13 mouse cellular contexts compared by ENCODE assay signal in the genomic region with DNA sequence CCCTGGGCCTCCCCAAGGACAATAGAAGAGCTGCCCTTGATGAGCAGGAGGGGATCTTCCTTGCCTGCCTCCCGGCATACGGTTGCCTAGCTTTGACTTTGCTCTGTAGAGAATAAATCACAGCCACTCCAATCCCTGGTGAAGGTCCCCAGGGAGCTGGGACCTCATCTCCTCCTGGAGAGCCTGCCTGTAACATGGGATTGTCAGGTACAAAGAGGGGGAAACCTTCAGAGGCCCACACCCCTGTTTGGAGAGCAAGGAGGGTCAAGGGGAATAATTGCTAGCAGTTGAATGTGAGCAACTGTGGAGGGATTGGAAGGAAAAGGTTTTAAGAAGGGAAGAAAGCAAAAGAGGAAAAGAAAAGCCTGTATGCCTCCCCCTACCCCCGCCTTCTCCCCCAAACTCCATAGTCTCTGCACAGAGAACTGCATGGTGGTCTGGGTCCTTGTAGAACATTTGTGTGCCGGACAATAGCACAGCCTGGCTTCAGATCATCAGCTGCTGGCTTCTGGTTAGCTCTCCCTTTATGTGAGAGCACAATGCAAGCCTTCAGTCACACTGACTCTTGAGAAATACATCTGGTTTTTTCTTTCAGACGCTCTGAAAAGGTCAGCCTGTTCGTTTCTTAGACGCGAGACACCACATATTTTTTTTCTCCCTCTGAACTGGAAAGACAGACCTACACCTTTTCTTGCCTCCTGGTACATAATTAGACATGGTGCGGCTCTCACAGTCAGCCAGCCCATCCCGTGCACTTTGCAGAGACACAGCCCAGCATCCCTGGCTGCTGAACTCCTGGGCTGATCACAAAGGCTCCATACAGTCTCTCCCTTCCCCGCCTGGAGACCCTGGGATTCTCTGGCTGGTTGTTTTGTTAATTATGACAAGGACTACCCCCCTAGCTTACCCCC.
DNase-seq lines count a peak whose midpoint lies in the region; ATAC-seq and TF ChIP-seq lines count a peak whose summit lies in the region.
"Had no signal": no experiment of that assay in that cellular context is flagged by ENCODE, and none has a peak within 500 bp of the region (broad histone marks: within the 10 kb centered on the region; RNA-seq: fewer than 3 reads in every experiment).

No protein-coding gene starts in this region.

- no peak overlapping the region for H3K9ac ChIP-seq in stomach, embryonic 14.5 days (replicated peaks; ENCODE audit: low read depth, low read length)
- H3K9ac ChIP-seq in stomach, postnatal 0 days (ENCODE audit: low read length), result no peak overlapping the region
- H3K9ac ChIP-seq in forebrain, embryonic 15.5 days (replicated peaks), result 0 out of 2 replicates have a peak overlapping the region, but pooled peaks have one; percentile 13

- 0 out of 2 replicates have a peak, but pooled peaks have one; percentile 33 for ATAC-seq in stomach, embryonic 14.5 days (ENCODE audit: insufficient number of reproducible peaks, insufficient read depth, low FRiP score, low read depth)
- no peak for ATAC-seq in stomach, postnatal 0 days (ENCODE audit: low FRiP score, low TSS enrichment)
- ATAC-seq in forebrain, embryonic 15.5 days (replicated peaks), result peak; percentile 84

- no peak overlapping the region for H3K4me3 ChIP-seq in stomach, embryonic 14.5 days (ENCODE audit: low read depth, low read length)
- no peak overlapping the region for H3K4me3 ChIP-seq in stomach, postnatal 0 days (ENCODE audit: low read depth, low read length)
- H3K4me3 ChIP-seq in forebrain, embryonic 15.5 days, result no peak overlapping the region
- peak overlapping the region; percentile 40 for H3K4me3 ChIP-seq in midbrain, embryonic 10.5 days
- no peak overlapping the region for H3K4me3 ChIP-seq in kidney, adult 2 months (ENCODE audit: insufficient read depth, low read depth, low read length)

- no peaks in the 10 kb centered on the region for H3K27me3 ChIP-seq in stomach, embryonic 14.5 days (ENCODE audit: control insufficient read depth, insufficient read depth, low read length)
- H3K27me3 ChIP-seq in stomach, postnatal 0 days (ENCODE audit: control insufficient read depth, insufficient read depth, low read length), result no peaks in the 10 kb centered on the region
- H3K27me3 ChIP-seq in forebrain, embryonic 15.5 days, result no peaks in the 10 kb centered on the region
- H3K27me3 ChIP-seq in midbrain, embryonic 10.5 days (ENCODE audit: low read depth, poor library complexity, severe bottlenecking), result no peaks in the 10 kb centered on the region
- no peaks in the 10 kb centered on the region for H3K27me3 ChIP-seq in kidney, adult 2 months (replicated peaks; ENCODE audit: control insufficient read depth, insufficient read depth, low read length)

- H3K4me2 ChIP-seq in stomach, embryonic 14.5 days (replicated peaks; ENCODE audit: low read depth, low read length), result no peak overlapping the region
- H3K4me2 ChIP-seq in stomach, postnatal 0 days (replicated peaks; ENCODE audit: low read depth), result no peak overlapping the region
- 0 out of 2 replicates have a peak overlapping the region, but pooled peaks have one; percentile 5 for H3K4me2 ChIP-seq in forebrain, embryonic 15.5 days (replicated peaks)

- TF ChIP-seq EP300 in stomach, postnatal 0 days (optimal IDR thresholded peaks at IDR 0.05), result no peak

- no peak for TF ChIP-seq POLR2A in kidney, adult 2 months (IDR thresholded peaks at IDR 0.05; ENCODE audit: low read depth, low read length)

- no peak overlapping the region for H3K27ac ChIP-seq in stomach, embryonic 14.5 days (ENCODE audit: low read length)
- no peak overlapping the region for H3K27ac ChIP-seq in stomach, postnatal 0 days (replicated peaks)
- peak overlapping the region; percentile 86 for H3K27ac ChIP-seq in forebrain, embryonic 15.5 days (replicated peaks)
- H3K27ac ChIP-seq in midbrain, embryonic 10.5 days (replicated peaks), result peak overlapping the region; percentile 94
- no peak overlapping the region for H3K27ac ChIP-seq in kidney, adult 2 months (ENCODE audit: insufficient read depth, low read depth, low read length)

- no peak for DNase-seq in stomach, postnatal 0 days (ENCODE audit: low spot score)
- peak; percentile 79 for DNase-seq in midbrain, embryonic 10.5 days (ENCODE audit: low spot score)
- DNase-seq in kidney, adult 2 months, result no peak
- no peak for DNase-seq in lung, postnatal 25 days (ENCODE audit: low spot score)
- no peak for DNase-seq in cerebellum, adult 18-20 months
- no peak for DNase-seq in left cerebral cortex, adult 11 months (ENCODE audit: low spot score)
- DNase-seq: layer of hippocampus, postnatal 36 days; lung, postnatal 36 days; right cerebral cortex, adult 18-20 months; thymus, adult 2 months had no signal

- H3K4me1 ChIP-seq in stomach, embryonic 14.5 days (ENCODE audit: control insufficient read depth, insufficient read depth, low read length), result no peaks in the 10 kb centered on the region
- H3K4me1 ChIP-seq in stomach, postnatal 0 days (replicated peaks; ENCODE audit: control insufficient read depth, insufficient read depth), result no peaks in the 10 kb centered on the region
- H3K4me1 ChIP-seq in forebrain, embryonic 15.5 days, result peaks cover 29% of the 10 kb centered on the region
- H3K4me1 ChIP-seq in midbrain, embryonic 10.5 days, result peaks cover 41% of the 10 kb centered on the region
- H3K4me1 ChIP-seq in kidney, adult 2 months (ENCODE audit: control insufficient read depth, insufficient read depth, low read length), result no peaks in the 10 kb centered on the region

- WGBS in stomach, embryonic 14.5 days, result 46% methylated on average over 11 of the region's 11 CpGs
- 63% methylated on average over 11 of the region's 11 CpGs for WGBS in stomach, postnatal 0 days
- WGBS in forebrain, embryonic 15.5 days, result 4% methylated on average over 11 of the region's 11 CpGs
- 10% methylated on average over 11 of the region's 11 CpGs for WGBS in midbrain, embryonic 10.5 days
- 62% methylated on average over 11 of the region's 11 CpGs for WGBS in kidney, adult 2 months

- H3K36me3 ChIP-seq in stomach, embryonic 14.5 days (ENCODE audit: control insufficient read depth, insufficient read depth, low read length), result no peaks in the 10 kb centered on the region
- no peaks in the 10 kb centered on the region for H3K36me3 ChIP-seq in stomach, postnatal 0 days (ENCODE audit: control insufficient read depth, insufficient read depth, low read length)
- H3K36me3 ChIP-seq in forebrain, embryonic 15.5 days, result no peaks in the 10 kb centered on the region
- no peaks in the 10 kb centered on the region for H3K36me3 ChIP-seq in midbrain, embryonic 10.5 days
- H3K36me3 ChIP-seq in kidney, adult 2 months (ENCODE audit: control insufficient read depth, insufficient read depth, low read length), result no peaks in the 10 kb centered on the region
- H3K36me3 ChIP-seq: G1E had no signal

- no peak for TF ChIP-seq CTCF in stomach, postnatal 0 days (IDR thresholded peaks at IDR 0.05; ENCODE audit: low read depth)
- no peak for TF ChIP-seq CTCF in kidney, adult 2 months (conservative IDR thresholded peaks at IDR 0.05; ENCODE audit: insufficient read depth, insufficient read length, low read depth, low read length)

- H3K9me3 ChIP-seq in stomach, embryonic 14.5 days (ENCODE audit: control insufficient read depth, low read depth, low read length), result no peaks in the 10 kb centered on the region
- H3K9me3 ChIP-seq in stomach, postnatal 0 days (ENCODE audit: control insufficient read depth, low read length), result no peaks in the 10 kb centered on the region
- no peaks in the 10 kb centered on the region for H3K9me3 ChIP-seq in forebrain, embryonic 15.5 days
- no peaks in the 10 kb centered on the region for H3K9me3 ChIP-seq in midbrain, embryonic 10.5 days (replicated peaks)

Comparison
In these comparisons a context has a peak if more than half of its experiments do, and no peak if none do; other contexts are left out.
1. H3K27ac ChIP-seq: peak in forebrain, embryonic 15.5 days (single experiment) and midbrain, embryonic 10.5 days (single experiment); none in stomach, embryonic 14.5 days (single experiment), stomach, postnatal 0 days (single experiment) and kidney, adult 2 months (single experiment).